In genomic region chr1:85751494-85751893, GRCm38 (mm10) we compare ENCODE assay signal across 8 mouse cellular contexts. TPM values are rescaled to one million over a fixed set of nuclear protein-coding genes. Genes with fewer than 3 reads are reported as not detected.
DNase-seq lines count a peak whose midpoint lies in the region; ATAC-seq lines count a peak whose summit lies in the region.

No protein-coding gene starts in this region.

- no peak overlapping the region for H3K27ac ChIP-seq in kidney, embryonic 16.5 days (ENCODE audit: low read length)
- H3K27ac ChIP-seq in macrophage, result peak overlapping the region; percentile 93

- H3K4me1 ChIP-seq in kidney, embryonic 16.5 days (ENCODE audit: insufficient read depth, low read length), result peaks cover 9% of the 10 kb centered on the region

- H3K9me3 ChIP-seq in kidney, embryonic 16.5 days (ENCODE audit: low read length), result no peaks in the 10 kb centered on the region

- 43% methylated on average over 6 of the region's 6 CpGs for WGBS in kidney, embryonic 16.5 days
- WGBS in macrophage (ENCODE audit: missing documents), result 3% methylated on average over 6 of the region's 6 CpGs

- no peaks in the 10 kb centered on the region for H3K27me3 ChIP-seq in kidney, embryonic 16.5 days (ENCODE audit: insufficient read depth, low read length)
- no peaks in the 10 kb centered on the region for H3K27me3 ChIP-seq in splenic B cell, adult 2 months (ENCODE audit: control insufficient read depth, insufficient read depth, low read length, poor library complexity, severe bottlenecking)

- no peaks in the 10 kb centered on the region for H3K36me3 ChIP-seq in kidney, embryonic 16.5 days (ENCODE audit: insufficient read depth, low read length)
- H3K36me3 ChIP-seq in macrophage (ENCODE audit: inconsistent target), result no peaks in the 10 kb centered on the region
- H3K36me3 ChIP-seq in splenic B cell, adult 2 months (ENCODE audit: control insufficient read depth, insufficient read depth, low read length, poor library complexity, severe bottlenecking), result no peaks in the 10 kb centered on the region

- no peak overlapping the region for H3K4me3 ChIP-seq in kidney, embryonic 16.5 days (ENCODE audit: low read length)
- no peak overlapping the region for H3K4me3 ChIP-seq in macrophage (ENCODE audit: inconsistent target)

- H3K79me2 ChIP-seq in macrophage (ENCODE audit: inconsistent target), result no peaks in the 10 kb centered on the region

- H3K9ac ChIP-seq in kidney, embryonic 16.5 days (replicated peaks; ENCODE audit: low read length), result no peak overlapping the region

- DNase-seq in embryo, embryonic 10.5 days (ENCODE audit: low spot score), result peak; percentile 17
- DNase-seq in embryo, embryonic 10 days (ENCODE audit: low spot score), result no peak
- peak; percentile 75 for DNase-seq in adrenal gland, postnatal 14 days
- peak; percentile 75 for DNase-seq in splenic B cell, adult 2 months (ENCODE audit: low read depth, low spot score)
- DNase-seq in ovary, postnatal 10 days (ENCODE audit: low spot score), result no peak

- no peak overlapping the region for H3K4me2 ChIP-seq in kidney, embryonic 16.5 days (replicated peaks; ENCODE audit: low read depth, low read length)

- peak; percentile 89 for ATAC-seq in granulocyte monocyte progenitor cell, adult 5-6 weeks (replicated peaks; ENCODE audit: poor library complexity, severe bottlenecking)
- ATAC-seq in kidney, embryonic 16.5 days (ENCODE audit: low FRiP score, low TSS enrichment), result peak; percentile 60

RNA-seq across cellular contexts. Expression of gene A630001G21Rik, which starts 26.9 kb away (rescaled TPM):
- total RNA-seq in adrenal gland, postnatal 14 days (2021), result 0.59 and 3.8 TPM in 2 replicates
- 105 and 129 TPM in 2 replicates for total RNA-seq in granulocyte monocyte progenitor cell, adult 5-6 weeks (2014; fragmentation: Nextera tagmentation)
- 77.1 and 79.8 TPM in 2 replicates for total RNA-seq in granulocyte monocyte progenitor cell, adult 5-6 weeks (2017)
- 0.68 and 1.3 TPM in 2 replicates for polyA plus RNA-seq in kidney, embryonic 16.5 days (2015; fragmentation: Nextera tagmentation; extraction: Ambion mirVana)
- 100 to 1,000 TPM in 22 of 26 experiments, 10 to 100 TPM in 4; 65.8 to 335 (median 180) TPM for total RNA-seq in macrophage (2018; cell fraction: chromatin; rRNA removed)
- 10 to 100 TPM; 16.6 to 45.8 (median 27.9) TPM for total RNA-seq in macrophage (2018; cell fraction: cytosol; rRNA removed)
- 100 to 1,000 TPM in 25 of 26 experiments, 10 to 100 TPM in 1; 97.8 to 265 (median 186) TPM for total RNA-seq in macrophage (2018; cell fraction: nucleus; rRNA removed)
- 21.9 to 32.0 TPM (median 29.3 TPM) in 3 replicates for polyA plus RNA-seq in macrophage (2018)

RNA-seq across cellular contexts. Expression of gene Cab39, which starts 41.7 kb away (rescaled TPM):
- 115 and 132 TPM in 2 replicates for total RNA-seq in adrenal gland, postnatal 14 days (2021)
- 76.6 and 78.8 TPM in 2 replicates for total RNA-seq in granulocyte monocyte progenitor cell, adult 5-6 weeks (2014; fragmentation: Nextera tagmentation)
- total RNA-seq in granulocyte monocyte progenitor cell, adult 5-6 weeks (2017), result 124 and 141 TPM in 2 replicates
- polyA plus RNA-seq in kidney, embryonic 16.5 days (2015; fragmentation: Nextera tagmentation; extraction: Ambion mirVana), result 26.2 and 26.9 TPM in 2 replicates
- total RNA-seq in macrophage (2018; cell fraction: chromatin; rRNA removed), result 100 to 1,000 TPM in 2 of 26 experiments, 10 to 100 TPM in 24; 33.9 to 109 (median 74.3) TPM
- total RNA-seq in macrophage (2018; cell fraction: cytosol; rRNA removed), result 100 to 1,000 TPM in 25 of 26 experiments, 10 to 100 TPM in 1; 99.5 to 166 (median 146) TPM
- 100 to 1,000 TPM in 15 of 26 experiments, 10 to 100 TPM in 11; 65.3 to 172 (median 109) TPM for total RNA-seq in macrophage (2018; cell fraction: nucleus; rRNA removed)
- polyA plus RNA-seq in macrophage (2018), result 120 to 143 TPM (median 143 TPM) in 3 replicates

Comparison
In these comparisons a context has a peak if more than half of its experiments do, and no peak if none do; other contexts are left out.
1. DNase-seq: peak in embryo, embryonic 10.5 days (single experiment), adrenal gland, postnatal 14 days (single experiment) and splenic B cell, adult 2 months (single experiment); none in embryo, embryonic 10 days (single experiment) and ovary, postnatal 10 days (single experiment).
2. RNA of gene A630001G21Rik, which starts 26.9 kb away (total RNA-seq): 77.1 to 129 TPM in granulocyte monocyte progenitor cell, adult 5-6 weeks; 0.59 to 3.8 TPM in adrenal gland, postnatal 14 days; every median in the first group is over 10 times any median in the second.